Mouse (Mus musculus): Measurements from ENCODE around the gene Psme1. TPM values are rescaled to one million over a fixed set of nuclear protein-coding genes. Genes with fewer than 3 reads are reported as not detected.

The Psme1 gene
- 90.9 and 94.3 TPM in 2 replicates for polyA plus RNA-seq (2016; fragmentation: Nextera tagmentation; extraction: Ambion mirVana)

DNA sequence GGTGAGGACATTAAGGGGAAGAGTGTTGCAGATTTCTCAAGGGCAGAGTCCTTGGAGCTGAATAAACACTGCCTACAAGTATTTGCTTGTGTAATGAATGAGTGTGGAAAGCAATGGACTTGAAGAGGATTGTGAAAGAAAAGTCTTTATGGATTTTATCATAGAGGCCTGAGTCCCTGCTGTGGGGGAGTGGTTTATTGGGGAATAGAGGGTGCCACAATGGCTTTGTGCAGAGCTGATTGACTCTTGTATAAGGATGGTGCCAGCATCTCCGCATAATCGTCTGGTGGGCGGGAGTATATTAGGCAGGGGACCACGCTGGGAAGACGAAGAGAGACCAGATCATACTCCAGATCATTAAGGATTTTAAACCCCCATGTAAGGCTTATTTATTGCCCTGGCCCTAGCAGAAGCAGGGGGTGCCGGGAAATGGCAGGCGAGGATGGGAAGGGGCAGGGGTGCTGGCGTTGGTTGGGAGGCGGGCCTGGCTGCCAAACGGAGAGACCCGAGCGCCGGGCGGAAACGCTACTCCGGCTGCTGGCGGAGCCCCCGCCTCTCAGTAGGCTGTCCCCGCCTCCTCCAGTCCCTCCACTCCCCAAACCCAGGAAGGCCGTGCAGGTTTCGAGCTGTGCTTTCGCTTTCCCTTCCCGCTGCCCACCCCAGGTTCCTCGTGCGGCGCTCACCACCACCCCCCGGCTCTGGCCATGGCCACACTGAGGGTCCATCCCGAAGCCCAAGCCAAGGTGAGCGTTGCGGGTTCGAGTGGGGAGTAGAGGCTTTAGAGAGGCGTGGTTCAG lies at the start of gene Psme1:
TSS of gene Psme1 (plus strand) at position 253 of the 797 bp plus-strand sequence.
- peak; percentile 78 for DNase-seq (ENCODE audit: extremely low spot score, low spot score)
- H3K36me3 ChIP-seq (replicated peaks), result peaks cover 23% of the 10 kb centered on the region
- peak within 1 kb of the TSS; percentile 92 for H3K27ac ChIP-seq
- H3K4me1 ChIP-seq, result peaks cover 32% of the 10 kb centered on the region
- no peaks in the 10 kb centered on the region for H3K9me3 ChIP-seq
- H3K4me3 ChIP-seq, result peak within 1 kb of the TSS; percentile 78
- peaks cover 4% of the 10 kb centered on the region; the same call in 1 of the 2 replicates for H3K27me3 ChIP-seq (ENCODE audit: poor library complexity, severe bottlenecking)
- WGBS, result 1% methylated on average over 32 of the region's 32 CpGs

DNA sequence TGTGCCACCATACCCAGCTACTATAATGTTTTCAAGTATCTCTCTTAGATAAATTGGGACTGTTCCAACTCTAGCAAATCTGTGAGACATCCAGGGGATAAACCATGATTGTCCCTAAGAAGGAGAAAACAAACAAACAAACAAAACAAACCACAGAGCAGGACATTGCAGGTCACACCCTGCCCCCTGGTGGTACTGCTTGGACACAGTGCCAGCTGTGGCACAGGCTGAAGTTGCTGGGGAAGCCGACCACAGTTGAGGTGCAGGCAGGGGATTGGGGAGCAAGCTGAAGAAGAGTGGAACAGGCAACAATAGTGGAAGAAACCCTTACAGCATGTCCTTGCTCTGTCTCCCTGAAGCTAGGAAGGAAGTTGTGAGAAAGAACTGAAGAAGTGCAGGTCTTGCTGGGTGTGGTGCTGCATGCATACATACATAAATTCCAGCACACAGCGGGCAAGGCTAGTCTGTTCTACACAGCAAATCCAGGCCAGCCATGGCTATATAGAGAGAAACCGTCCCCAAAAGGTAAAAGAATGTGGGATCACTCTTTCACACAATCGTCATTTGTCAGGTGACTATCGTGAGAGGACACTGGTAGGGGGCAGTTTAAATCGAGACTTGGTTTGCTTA lies 41.7 kb upstream of the Psme1 start:
- 58% methylated on average over 6 of the region's 6 CpGs for WGBS

DNA sequence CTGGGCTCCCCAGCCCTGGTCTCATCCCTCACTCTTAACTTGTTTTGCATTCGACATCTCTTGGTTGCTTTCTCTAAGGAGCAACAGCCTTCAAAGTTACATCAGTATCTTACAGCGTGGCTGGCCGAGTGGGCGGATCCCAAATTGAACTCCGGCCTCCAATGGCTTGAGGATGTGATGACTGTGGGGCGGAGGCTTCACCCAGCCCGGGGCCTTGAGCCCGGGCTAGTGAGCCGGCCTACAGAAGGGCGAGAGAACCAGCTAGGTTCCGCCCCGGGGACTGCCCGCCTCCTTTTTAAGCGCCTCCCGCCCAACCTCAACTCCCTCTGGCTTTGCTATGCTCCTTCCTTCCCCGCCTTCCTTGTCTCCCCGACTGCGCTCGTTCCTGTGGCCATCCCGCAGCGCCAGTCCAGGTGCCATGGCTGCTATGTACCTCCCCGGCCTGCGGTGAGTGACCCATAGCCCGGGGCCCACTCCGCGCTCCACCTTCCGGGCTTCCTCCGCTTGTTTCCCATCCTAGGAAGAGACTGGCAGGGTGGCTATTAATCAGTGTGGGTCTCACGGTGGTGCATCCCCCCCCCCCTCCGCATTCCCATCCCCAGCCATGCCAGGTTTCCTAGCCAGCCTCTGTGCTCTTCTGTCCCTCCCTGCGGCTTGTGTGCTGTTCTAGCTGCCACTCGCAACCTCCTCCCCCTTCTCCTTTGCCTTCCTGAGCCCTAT lies 37.7 kb upstream of the Psme1 start, which contains the start of gene Pck2:
TSS of gene Pck2 (plus strand) at position 200 of the 720 bp plus-strand sequence.
- H3K9me3 ChIP-seq, result no peaks in the 10 kb centered on the region
- under 1% methylated on average over 31 of the region's 32 CpGs for WGBS
- peaks cover 11% of the 10 kb centered on the region for H3K27me3 ChIP-seq (ENCODE audit: poor library complexity, severe bottlenecking)
- peak; percentile 78 for DNase-seq (ENCODE audit: extremely low spot score, low spot score)
- peaks cover 25% of the 10 kb centered on the region for H3K4me1 ChIP-seq
- H3K27ac ChIP-seq, result peak within 1 kb of the TSS; percentile 86
- H3K36me3 ChIP-seq (replicated peaks), result peaks cover 26% of the 10 kb centered on the region
- peak within 1 kb of the TSS; percentile 70 for H3K4me3 ChIP-seq

More for the DNA sequence above, 41.7 kb upstream of the Psme1 start:
- Histone ChIP-seq H3K27me3 (ENCODE audit: poor library complexity, severe bottlenecking) (peaks cover 11% of the 10 kb centered on the region), H3K36me3 (replicated peaks) (no peaks in the 10 kb centered on the region), H3K27ac (no peak overlapping the region), H3K9me3 (no peaks in the 10 kb centered on the region), H3K4me1 (peaks cover 20% of the 10 kb centered on the region), H3K4me3 (no peak overlapping the region)
- no peak for DNase-seq (ENCODE audit: extremely low spot score, low spot score)

DNA sequence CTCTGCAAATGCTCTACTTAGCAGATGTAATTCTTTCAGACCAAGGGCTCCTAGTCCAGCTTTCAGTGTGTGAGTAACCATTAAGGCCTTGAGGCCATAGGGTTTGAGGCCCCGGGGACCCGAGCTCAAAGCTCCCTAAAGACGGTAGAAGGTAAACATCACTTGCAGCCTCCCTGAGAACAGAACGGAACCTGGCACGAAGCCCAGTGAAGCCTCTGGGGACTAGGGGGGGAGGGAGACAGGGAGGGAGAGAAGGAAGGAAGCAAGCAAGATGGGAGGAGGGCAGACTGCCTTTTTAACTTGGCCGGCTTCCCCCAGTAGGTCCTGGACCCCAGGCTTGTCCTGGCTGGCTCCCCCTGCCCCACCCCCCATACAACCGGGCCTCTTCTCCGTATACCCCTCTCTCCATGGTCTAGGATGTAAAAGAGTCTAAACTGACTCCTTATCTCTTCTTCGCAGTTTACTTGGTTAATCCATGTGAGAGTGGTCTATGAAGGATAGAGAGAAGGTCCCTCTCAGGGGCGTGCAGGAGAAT lies 37.1 kb upstream of the Psme1 start:
- DNase-seq (ENCODE audit: extremely low spot score, low spot score), result peak; percentile 33
- H3K27me3 ChIP-seq (ENCODE audit: poor library complexity, severe bottlenecking), result peaks cover 11% of the 10 kb centered on the region
- peaks cover 28% of the 10 kb centered on the region for H3K36me3 ChIP-seq (replicated peaks)
- H3K9me3 ChIP-seq, result no peaks in the 10 kb centered on the region
- H3K4me3 ChIP-seq, result peak overlapping the region; percentile 70
- H3K27ac ChIP-seq, result peak overlapping the region; percentile 86
- peaks cover 25% of the 10 kb centered on the region for H3K4me1 ChIP-seq
- 7% methylated on average over 10 of the region's 10 CpGs for WGBS

DNA sequence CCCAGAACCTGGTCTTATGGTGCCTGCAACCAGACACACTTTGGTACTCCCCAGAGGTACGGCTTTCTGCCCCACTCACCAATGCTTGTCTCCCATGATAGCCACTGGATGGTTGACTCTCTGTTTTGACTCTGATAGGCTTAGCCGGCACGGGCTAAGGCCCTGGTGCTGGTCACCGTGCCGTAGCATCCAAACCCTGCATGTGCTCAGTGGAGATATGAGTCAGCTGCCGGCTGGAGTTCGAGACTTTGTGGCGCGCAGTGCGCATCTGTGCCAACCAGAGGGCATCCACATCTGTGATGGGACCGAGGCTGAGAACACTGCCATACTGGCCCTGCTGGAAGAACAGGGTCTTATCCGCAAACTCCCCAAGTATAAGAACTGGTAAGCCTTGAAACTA lies 35.7 kb upstream of the Psme1 start:
- no peak for DNase-seq (ENCODE audit: extremely low spot score, low spot score)
- H3K36me3 ChIP-seq (replicated peaks), result peaks cover 39% of the 10 kb centered on the region
- 93% methylated on average over 12 of the region's 12 CpGs for WGBS
- H3K4me3 ChIP-seq, result no peak overlapping the region
- peaks cover 25% of the 10 kb centered on the region for H3K4me1 ChIP-seq
- no peaks in the 10 kb centered on the region for H3K9me3 ChIP-seq
- H3K27me3 ChIP-seq (ENCODE audit: poor library complexity, severe bottlenecking), result peaks cover 11% of the 10 kb centered on the region
- no peak overlapping the region for H3K27ac ChIP-seq

DNA sequence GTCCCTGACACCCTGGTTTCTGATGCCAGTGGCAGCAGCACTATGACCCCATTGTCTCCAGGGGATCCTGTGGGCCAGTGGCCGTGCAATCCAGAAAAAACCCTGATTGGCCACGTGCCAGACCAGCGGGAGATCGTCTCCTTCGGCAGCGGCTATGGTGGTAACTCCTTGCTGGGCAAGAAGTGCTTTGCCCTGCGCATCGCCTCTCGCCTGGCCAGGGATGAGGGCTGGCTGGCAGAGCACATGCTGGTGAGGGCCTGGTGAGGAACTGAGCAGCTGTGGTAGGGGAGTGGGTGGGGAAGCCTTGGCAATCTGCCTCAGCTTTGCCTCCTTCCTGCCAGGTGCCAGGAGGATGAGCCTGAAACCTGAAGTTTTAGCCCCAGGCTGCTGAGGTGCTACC lies 33.6 kb upstream of the Psme1 start:
- H3K9me3 ChIP-seq, result no peaks in the 10 kb centered on the region
- WGBS, result 91% methylated on average over 9 of the region's 9 CpGs
- no peak overlapping the region for H3K4me3 ChIP-seq
- peaks cover under 1% of the 10 kb centered on the region; the same call in 1 of the 2 replicates for H3K27me3 ChIP-seq (ENCODE audit: poor library complexity, severe bottlenecking)
- H3K4me1 ChIP-seq, result peaks cover 24% of the 10 kb centered on the region
- H3K36me3 ChIP-seq (replicated peaks), result peaks cover 60% of the 10 kb centered on the region
- DNase-seq (ENCODE audit: extremely low spot score, low spot score), result no peak
- H3K27ac ChIP-seq, result no peak overlapping the region

DNA sequence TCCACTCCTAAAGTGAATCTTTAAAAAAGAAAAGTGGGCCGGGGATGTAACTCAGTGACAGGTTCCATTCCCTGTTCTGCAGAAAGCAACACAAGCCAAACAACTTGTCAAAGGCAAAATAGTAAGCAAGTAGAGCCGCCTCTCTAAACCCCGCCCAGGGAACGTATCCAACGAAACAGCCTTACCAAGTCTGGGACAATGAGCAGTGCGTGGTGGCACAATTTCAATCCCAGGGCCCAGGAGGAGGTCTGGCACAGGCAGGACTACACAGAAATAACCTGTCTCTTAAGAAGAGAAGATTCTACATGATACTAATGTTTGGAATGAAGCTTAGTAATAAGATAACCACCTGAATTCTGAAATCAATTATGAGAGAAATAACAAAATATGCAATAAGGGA lies 27.7 kb upstream of the Psme1 start:
- 89% methylated on average over 6 of the region's 6 CpGs for whole genome bisulfite sequencing
- DNase-seq (ENCODE audit: extremely low spot score, low spot score), result no peak
- H3K9me3 ChIP-seq, result no peaks in the 10 kb centered on the region
- no peaks in the 10 kb centered on the region for H3K4me1 ChIP-seq
- H3K4me3 ChIP-seq, result no peak overlapping the region
- no peak overlapping the region for H3K27ac ChIP-seq
- peaks cover 37% of the 10 kb centered on the region for H3K36me3 ChIP-seq (replicated peaks)
- H3K27me3 ChIP-seq (ENCODE audit: poor library complexity, severe bottlenecking), result no peaks in the 10 kb centered on the region

DNA sequence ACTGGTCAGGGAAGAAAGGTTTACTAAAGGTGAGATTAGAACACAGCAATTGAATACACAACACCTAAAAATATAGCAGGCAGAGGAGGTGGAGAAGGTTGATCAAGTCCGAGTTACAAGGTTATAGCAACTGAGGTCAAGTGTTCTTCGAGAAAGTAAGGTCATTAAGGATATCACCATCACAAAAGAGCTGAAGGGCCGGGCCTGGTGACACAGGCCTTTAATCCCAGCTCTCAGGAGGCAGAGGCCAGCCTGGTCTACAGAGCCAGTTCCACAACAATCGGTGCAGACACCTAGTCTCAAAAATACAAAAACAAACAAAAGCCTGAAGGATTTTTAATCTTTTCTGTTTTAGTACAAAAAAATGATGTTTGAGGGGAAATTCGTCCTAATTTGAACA lies 26.6 kb upstream of the Psme1 start:
- no peak overlapping the region for H3K4me3 ChIP-seq
- H3K27me3 ChIP-seq (ENCODE audit: poor library complexity, severe bottlenecking), result no peaks in the 10 kb centered on the region
- no peak for DNase-seq (ENCODE audit: extremely low spot score, low spot score)
- H3K36me3 ChIP-seq (replicated peaks), result peaks cover 29% of the 10 kb centered on the region
- no peaks in the 10 kb centered on the region for H3K9me3 ChIP-seq
- no peaks in the 10 kb centered on the region for H3K4me1 ChIP-seq
- no peak overlapping the region for H3K27ac ChIP-seq
- WGBS, result 77% methylated on average over 5 of the region's 5 CpGs

DNA sequence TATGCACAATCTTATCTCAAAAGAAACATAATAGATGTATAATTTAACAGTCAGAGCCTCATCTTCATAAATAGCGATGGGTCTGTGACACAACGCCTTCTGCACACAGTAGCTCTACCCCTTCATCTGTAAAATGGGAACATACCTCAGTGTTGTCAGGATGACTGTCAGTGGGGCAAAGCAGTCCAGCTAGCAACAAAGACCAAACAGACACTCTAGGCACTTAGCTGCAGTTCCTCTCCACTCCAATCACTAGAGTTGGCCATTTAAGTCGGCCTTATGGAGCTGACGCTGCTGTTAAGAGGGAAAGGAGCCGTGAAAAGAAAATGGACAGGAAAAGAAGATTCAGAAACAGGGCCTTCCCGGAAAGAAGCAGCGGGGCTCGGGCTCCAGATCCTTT lies 26.1 kb upstream of the Psme1 start:
- no peak for DNase-seq (ENCODE audit: extremely low spot score, low spot score)
- Histone ChIP-seq H3K9me3 (no peaks in the 10 kb centered on the region), H3K36me3 (replicated peaks) (peaks cover 26% of the 10 kb centered on the region), H3K27ac (no peak overlapping the region), H3K27me3 (ENCODE audit: poor library complexity, severe bottlenecking) (no peaks in the 10 kb centered on the region), H3K4me1 (peaks cover 2% of the 10 kb centered on the region; the same call in 1 of the 2 replicates), H3K4me3 (no peak overlapping the region)
- 91% methylated on average over 8 of the region's 8 CpGs for WGBS

DNA sequence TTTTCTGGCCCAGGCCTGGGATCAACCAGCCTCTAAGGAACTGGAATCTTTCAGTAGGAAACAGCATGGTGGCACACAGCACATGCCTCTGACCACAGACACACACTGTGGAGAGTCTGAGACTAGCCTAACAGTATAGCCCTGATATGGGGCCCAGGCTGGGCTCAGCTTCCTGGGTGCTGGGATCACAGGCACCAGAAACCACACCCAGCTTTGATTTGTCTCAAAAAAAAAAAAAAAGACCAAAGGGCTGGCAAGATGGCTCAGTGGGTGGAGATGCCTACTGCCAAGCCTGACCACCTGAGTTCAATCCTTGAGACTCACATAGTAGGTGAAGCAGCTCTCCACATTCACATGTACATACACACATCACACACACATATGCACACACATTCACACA lies 23.3 kb upstream of the Psme1 start:
- H3K9me3 ChIP-seq, result no peaks in the 10 kb centered on the region
- H3K4me3 ChIP-seq, result no peak overlapping the region
- H3K36me3 ChIP-seq (replicated peaks), result no peaks in the 10 kb centered on the region
- H3K4me1 ChIP-seq, result peaks cover 12% of the 10 kb centered on the region
- no peaks in the 10 kb centered on the region for H3K27me3 ChIP-seq (ENCODE audit: poor library complexity, severe bottlenecking)
- DNase-seq (ENCODE audit: extremely low spot score, low spot score), result peak; percentile 8
- no peak overlapping the region for H3K27ac ChIP-seq

DNA sequence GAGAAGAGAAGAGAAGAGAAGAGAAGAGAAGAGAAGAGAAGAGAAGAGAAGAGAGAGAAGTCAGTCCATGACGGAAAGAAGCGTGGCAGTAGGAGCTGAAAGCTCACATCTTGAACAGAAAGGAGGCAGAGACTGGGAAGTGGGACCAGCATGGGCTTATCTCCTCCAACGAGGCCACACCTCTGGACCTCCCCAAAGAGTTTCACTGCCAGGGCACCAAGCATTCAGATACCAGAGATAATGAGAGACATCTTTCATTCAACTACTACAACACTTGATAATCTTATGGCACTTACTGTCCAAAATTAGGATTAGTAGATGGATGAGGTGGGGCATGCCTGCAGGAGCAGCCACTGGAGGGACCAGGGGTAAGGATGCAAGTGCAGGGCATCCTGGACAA lies 22.1 kb upstream of the Psme1 start:
- no peaks in the 10 kb centered on the region for H3K27me3 ChIP-seq (ENCODE audit: poor library complexity, severe bottlenecking)
- H3K4me3 ChIP-seq, result no peak overlapping the region
- no peaks in the 10 kb centered on the region for H3K9me3 ChIP-seq
- WGBS, result 82% methylated on average over 3 of the region's 3 CpGs
- H3K27ac ChIP-seq, result no peak overlapping the region
- DNase-seq (ENCODE audit: extremely low spot score, low spot score), result no peak
- peaks cover 12% of the 10 kb centered on the region for H3K4me1 ChIP-seq
- H3K36me3 ChIP-seq (replicated peaks), result no peaks in the 10 kb centered on the region

DNA sequence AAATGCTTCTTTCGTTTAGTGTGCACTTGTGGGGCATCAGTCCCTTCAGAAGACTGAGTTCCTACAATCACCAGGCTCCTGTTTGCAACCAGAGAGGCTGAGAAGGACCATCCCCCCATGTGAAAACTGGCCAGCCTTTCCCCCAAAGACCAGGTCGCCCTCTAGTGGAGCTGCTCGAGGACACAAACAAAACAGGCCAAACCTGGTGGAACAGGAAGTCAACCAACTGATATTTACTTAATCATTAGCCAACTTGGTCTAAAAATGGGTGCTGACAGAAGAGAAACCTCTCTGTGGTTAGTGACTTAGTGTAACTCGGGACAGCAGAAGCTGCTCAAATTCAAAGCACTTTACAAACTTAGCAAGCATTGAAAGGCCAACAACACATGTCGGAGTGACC lies 20.9 kb upstream of the Psme1 start:
- Histone ChIP-seq H3K36me3 (replicated peaks) (no peaks in the 10 kb centered on the region), H3K9me3 (no peaks in the 10 kb centered on the region), H3K4me3 (no peak overlapping the region), H3K27ac (no peak overlapping the region), H3K27me3 (ENCODE audit: poor library complexity, severe bottlenecking) (no peaks in the 10 kb centered on the region), H3K4me1 (peaks cover 24% of the 10 kb centered on the region)
- WGBS, result 34% methylated on average over 5 of the region's 5 CpGs
- DNase-seq (ENCODE audit: extremely low spot score, low spot score), result peak; percentile 51

Measured in forebrain, embryonic 10.5 days (tissue).